Mouse (Mus musculus): Measurements from ENCODE around the gene Nog.

The Nog gene

GRCm38 (mm10) chr11:89265080-89265479 is 37.1 kb downstream of the Nog start:
- DNase-seq, result peak; percentile 43

DNA sequence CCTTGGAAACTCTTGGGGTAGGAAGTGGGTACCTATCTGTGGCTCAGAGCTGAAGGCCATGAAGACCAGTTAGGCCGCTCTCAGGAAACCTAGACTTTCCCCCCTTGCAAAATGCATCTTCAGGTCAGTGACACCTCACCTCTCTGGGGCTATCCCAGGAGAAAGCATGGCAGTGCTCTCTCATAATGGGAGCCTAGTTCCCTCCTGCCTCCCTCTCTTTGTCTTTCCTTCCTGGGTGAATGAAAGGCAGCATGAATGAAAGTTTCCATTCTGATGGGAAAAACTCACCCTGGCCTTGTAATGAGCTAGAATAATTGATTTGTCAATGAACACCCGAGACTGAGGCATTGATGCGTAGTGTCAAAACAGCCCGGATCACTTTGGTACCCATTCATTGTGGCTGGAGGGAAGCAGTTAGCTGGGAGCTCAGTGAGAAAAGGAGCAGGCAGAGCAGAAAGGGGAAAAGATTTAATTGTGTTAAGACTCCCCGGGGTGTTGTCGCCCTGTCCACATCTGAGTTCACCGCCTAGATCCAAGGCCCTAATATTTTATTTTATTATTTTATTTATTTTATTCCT is 42.7 kb downstream of the Nog start:
- DNase-seq, result peak; percentile 53

GRCm38 (mm10) chr11:89257893-89258292 is 44.2 kb downstream of the Nog start:
- peak; percentile 36 for DNase-seq

DNA sequence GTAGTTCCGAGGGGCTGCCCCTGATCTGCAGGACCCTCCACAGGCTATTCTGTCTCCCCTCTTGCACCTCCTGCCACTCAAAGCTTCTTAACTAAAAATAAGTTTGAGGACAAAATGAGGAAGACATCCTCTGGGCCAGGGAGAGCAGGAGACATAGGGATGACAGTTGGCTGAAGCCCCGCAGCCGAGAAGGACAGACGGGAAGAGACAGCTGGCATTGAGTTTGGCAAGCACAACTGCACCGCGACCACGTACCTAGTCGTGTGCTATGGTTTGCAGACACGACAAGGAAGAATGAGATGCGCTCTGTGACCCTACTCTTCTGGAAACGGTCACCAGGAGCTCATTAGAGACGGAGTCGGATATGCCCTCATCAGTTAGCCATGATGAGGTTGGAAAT is 48.2 kb downstream of the Nog start:
- DNase-seq, result peak; percentile 72

Measured in heart, adult 11 months (tissue).